Mouse (Mus musculus) layer of hippocampus, postnatal 14 days (tissue): ENCODE data around the gene Slc1a2. TPM values are rescaled to one million over a fixed set of nuclear protein-coding genes. Genes with fewer than 3 reads are reported as not detected.

Experiments
- DNase-seq, 2 experiments: peaks; one replicate each; pipeline ENCODE4 v3.0.0; 2021 to 2022; ENCODE audit warnings: low spot score in 2 of 2, mixed read lengths in 1 of 2
- total RNA-seq, 2 experiments: library from RNA; stranded (reverse); gene quantifications; 2 replicates each; pipeline ENCODE4 v1.2.3; 2021

Slc1a2 gene
- total RNA-seq, 2 experiments from 2014 or later, result 2,253 to 2,477 TPM

DNA sequence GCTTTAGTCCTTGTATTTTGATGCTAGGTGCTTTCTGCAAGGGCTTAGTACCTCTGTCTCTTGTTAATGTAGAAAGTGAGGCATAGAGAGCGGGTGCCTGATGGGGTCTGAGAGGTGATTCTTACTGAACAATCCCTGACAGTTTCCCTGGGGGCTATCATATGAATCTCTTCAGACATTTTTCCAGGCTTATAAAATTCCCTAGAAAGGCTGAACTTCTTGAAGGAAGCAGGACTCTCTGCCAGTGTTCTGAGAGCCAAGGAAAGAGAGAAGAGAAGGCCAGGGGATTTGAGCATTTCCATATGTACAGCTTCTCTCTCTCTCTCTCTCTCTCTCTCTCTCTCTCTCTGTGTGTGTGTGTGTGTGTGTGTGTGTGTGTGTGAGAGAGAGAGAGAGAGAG, 151.0 kb downstream of the Slc1a2 start:
- no peak for DNase-seq

DNA sequence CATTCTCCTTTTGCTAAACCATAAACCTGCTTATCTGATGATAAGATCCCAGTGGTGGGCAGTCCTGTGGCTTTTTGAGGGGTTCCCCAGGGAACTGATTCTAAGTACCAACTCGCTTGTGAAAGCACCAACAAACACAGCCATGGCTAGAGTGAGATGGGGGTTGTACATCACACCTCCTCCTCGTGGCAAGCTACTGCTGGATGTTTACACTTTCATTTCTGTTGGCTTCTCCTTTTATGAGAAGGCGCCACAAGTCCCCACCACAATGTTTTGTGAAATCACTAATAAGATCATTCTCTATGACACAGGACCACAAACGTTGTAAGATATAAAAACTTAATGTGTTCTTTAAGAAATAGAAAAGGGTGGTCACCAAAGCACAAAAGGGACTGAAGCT, 154.3 kb downstream of the Slc1a2 start:
- no peak for DNase-seq

DNA sequence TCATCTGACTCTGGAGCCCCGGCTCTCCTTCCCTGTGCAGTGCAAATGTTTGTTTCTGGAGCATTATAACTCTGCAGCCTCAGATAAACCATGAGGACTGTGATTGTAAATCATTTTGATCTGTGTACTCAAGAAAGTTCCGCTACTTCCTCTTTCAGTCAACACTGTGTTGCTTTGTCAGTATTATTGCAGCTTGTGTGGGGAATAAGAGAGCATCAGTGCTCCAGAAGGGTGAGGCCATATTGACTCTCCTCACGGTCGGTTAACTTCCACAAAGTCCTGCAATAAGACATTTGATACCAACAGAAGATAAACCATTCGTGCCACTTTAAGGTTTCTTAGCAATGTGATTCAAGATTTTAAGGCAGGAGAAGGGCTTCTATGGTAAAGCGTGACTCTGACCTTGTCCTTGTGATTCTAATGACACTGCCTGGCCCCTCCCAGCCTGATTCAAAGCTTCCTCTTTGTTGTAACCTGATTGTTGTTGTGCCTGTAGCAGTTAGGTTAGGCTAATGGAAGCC, 156.9 kb downstream of the Slc1a2 start:
- DNase-seq, result no peak

DNA sequence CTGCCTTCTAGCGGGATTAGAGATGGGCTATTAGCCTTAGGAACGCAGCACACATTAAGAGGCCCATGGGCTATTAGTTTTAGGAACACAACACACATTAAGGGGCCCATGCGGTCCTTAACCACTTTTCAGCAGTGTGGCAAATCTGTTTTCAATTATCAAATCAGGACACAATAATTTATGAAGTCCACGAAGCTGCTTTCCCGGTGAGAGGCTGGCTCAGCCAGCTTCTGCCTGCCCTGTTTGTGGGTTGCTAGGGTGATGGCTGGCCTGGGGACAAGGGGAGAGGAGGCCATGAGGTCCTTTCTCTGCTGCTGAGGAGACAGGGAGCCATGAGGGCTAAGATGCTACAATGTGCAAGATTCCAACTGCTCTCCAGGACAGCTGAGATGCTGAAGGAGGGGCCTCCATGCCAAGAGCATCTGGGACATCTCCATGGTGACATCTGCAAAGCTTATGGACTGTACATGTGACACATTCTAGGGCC, 161.8 kb downstream of the Slc1a2 start:
- peak; percentile 24 to 34 for DNase-seq

DNA sequence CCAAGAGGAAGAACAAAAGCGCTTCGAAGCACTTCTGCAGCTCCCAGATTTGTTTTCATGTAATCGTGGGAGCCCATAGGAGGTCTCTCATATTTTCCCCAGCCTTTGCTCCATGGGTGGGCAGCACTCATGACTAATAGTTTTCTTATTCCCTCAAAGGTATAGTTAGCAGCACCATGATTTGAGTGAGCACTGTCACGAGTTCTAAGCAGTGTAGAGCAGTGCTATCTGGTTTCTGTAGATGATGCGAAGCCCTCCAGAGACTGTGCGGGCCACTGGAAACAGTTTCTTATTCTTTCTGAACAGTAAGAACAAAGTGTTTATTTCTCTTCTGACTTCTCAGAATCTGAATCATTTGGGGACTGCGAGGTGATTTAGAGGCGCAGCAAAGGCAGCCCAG, 162.3 kb downstream of the Slc1a2 start:
- no peak for DNase-seq

DNA sequence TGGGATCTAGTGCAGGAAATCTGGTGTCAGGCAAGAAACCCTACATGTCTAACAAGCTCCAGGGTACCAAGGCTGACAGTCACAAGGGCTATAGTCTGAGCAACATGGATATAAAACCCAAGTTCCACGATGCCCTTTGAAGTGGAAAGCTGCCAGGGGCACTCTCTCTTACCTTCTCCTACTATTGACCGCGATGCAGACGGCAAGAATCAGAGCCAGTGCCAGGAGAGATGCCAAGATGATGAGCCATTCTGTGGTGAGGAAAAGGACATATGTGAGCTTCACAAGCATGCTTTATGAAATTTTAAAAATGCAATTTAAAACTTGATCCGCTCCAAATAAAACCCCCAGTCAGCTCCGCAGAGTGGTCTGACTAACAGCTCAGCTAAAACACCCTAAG, 163.6 kb downstream of the Slc1a2 start:
- peak; percentile 8 to 11 for DNase-seq

DNA sequence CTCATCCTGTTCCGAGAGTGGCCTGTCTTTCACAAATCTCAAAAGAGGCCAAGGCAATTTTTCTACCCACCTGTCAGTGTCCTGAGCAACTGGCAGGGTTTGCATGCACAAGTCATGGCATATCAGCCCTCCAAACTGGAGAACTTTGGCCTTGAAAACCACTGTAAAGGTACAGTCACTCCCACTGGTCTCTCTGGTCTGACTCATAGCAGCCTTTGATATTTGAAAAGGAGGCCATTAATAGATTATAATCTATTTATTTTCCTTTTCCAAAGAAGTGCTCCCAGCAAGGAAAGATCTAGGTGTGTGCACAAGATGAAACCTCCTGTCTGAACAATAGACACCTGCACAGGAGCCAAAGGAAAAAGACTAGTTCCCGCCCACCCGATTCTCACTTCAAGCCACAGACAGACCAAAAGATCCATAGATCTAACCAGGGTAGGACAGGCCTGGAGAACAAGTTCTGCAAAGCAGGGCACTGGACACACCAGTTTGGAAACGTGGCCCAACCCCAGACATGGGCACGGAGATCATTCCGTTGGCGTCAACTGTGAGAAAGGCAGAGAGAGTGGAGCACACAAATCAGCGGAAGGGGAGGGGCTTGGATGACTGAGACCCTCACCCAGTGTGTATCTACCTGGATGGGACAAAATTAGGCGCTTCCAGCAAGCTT, 167.6 kb downstream of the Slc1a2 start:
- no peak for DNase-seq

DNA sequence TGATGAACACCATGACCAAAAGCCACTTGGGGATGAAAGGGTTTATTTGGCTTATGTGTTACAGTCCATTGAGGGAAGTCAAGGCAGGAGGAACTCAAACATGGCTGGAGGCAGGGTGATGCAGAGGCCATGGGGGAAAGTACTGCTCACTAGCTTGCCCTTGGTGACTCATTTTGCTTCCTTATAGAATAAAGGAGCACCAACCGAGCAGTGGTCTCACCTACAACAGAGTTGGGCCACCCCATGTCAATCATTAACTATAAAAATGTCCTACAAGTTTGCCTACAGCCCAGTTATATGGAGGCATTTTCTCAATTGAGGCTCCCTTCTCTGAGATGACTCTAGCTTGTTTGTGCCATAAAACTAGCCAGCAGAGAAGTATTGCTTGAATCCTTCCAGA, 169.4 kb downstream of the Slc1a2 start:
- no peak for DNase-seq

DNA sequence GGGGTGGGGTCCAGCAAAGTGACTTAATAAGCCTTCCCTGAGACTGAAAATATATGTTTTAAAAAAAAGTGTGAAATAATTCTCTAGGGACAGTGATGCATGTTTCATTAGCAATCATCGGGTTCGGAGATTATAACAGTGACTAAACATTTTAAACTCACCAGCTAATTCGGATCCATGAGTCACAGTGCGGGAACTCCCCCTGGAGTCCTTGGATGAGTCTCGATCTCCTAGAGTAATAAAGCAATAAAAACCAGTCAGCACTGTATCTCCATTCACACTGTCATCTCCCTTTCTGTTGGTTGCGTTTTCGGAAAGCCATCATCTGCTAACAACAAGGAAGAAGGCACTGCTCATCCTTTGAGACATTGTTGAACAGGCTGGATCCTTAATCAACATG, 169.9 kb downstream of the Slc1a2 start:
- no peak for DNase-seq

DNA sequence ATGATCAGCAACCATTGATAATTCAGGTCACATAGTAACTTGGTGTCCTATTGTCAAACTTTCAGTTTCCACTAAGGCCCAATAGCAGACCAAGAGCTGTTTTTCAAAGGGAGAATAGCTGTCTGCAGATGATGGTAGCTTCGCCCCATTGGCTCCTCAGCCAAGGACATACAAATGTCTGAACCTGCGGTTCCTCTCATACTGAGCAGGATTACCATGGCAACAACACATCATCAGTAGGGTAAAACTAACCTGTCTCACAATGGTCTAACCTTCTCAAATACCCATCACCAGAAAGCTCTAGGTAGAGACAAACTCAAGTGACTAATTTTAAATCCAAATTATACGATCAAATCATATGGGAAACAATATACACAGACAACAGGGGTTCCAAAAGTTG, 170.7 kb downstream of the Slc1a2 start:
- peak; percentile 41 to 83 for DNase-seq

DNA sequence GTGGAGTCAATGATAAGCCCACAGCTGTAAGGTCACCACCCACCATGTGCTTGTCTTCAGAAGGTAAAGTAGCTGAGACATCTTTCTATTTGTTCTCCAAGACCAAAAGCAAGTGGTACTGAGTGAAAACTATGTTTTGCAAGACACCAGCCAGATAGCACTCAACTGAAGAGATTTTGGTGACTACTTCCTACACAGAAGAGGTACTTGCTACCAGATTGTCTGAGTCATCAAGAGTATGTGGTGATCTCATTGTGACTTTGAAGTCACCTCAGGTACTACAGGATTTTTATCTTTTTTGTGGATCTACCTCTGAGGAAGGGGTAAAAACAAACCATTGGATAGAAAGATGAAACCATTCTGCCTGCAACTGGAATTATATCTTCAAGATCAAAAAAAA, 173.1 kb downstream of the Slc1a2 start:
- DNase-seq, result no peak

DNA sequence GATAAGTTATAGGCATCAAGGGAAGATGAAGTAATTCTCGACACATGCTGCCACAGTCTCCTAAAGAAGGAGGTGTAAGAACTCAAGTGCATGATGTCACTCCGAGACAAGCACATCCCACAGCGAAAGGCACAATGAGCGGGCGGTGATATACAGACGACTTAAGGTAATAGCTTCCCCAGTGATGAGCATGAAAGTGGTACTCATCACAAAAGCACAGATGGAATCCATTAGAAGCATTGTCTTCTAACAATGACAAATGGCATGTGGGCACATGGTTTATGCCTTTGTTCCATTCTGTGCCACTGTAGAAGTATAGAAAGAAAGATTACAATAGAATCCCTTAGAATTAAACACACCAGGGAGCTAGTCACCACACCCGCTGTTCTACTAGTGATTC, 179.7 kb downstream of the Slc1a2 start:
- DNase-seq, result no peak

Other genes with a start within 250 kb of the Slc1a2 start
- gene Fjx1, start 206.2 kb upstream of the Slc1a2 start, total RNA-seq, result 10 to 100 TPM; 61.5 to 66.9 TPM
- gene Pamr1, start 108.6 kb upstream of the Slc1a2 start, total RNA-seq, result 10 to 100 TPM in 1 of 2 experiments, 1 to 10 TPM in 1; 8.1 to 11.1 TPM
- 1 to 10 TPM; 5.4 to 6.3 TPM for gene Cd44, start 243.0 kb downstream of the Slc1a2 start, total RNA-seq